Mouse (Mus musculus) forebrain, postnatal 0 days (tissue): ENCODE results near the gene Smg7. TPM values are rescaled to one million over a fixed set of nuclear protein-coding genes. Genes with fewer than 3 reads are reported as not detected.

ENCODE experiments used
- ATAC-seq: fragments of 200-750 bp; cut with Nextera tagmentation; 2 replicates; pipeline ENCODE4 v1.8.0; 2017; ENCODE audit warnings: mild to moderate bottlenecking, moderate library complexity
- DNase-seq: peaks from one replicate; pipeline ENCODE4 v3.0.0-alpha.2; 2015
- H3K27ac ChIP-seq: fragments of 300-500 bp; sonication (generic); 2 replicates; pipeline ENCODE4 v1.5.1; 2014; ENCODE audit warnings: low read depth, mild to moderate bottlenecking, antibody characterized with exemption, low read length, moderate library complexity, mixed read lengths
- H3K27me3 ChIP-seq: fragments of 300-500 bp; sonication (generic); 2 replicates; pipeline ENCODE4 v1.6.1; 2014; ENCODE audit warnings: mild to moderate bottlenecking, low read length, mixed read lengths; ENCODE audit not compliant: insufficient read depth
- H3K36me3 ChIP-seq: fragments of 300-500 bp; sonication (generic); 2 replicates; pipeline ENCODE4 v1.6.1; 2014; ENCODE audit warnings: mild to moderate bottlenecking, moderate library complexity; ENCODE audit not compliant: insufficient read depth
- H3K4me1 ChIP-seq: fragments of 300-500 bp; sonication (generic); 2 replicates; pipeline ENCODE4 v1.6.1; 2014; ENCODE audit warnings: antibody characterized with exemption; ENCODE audit not compliant: insufficient read depth
- H3K4me2 ChIP-seq: fragments of 300-500 bp; sonication (generic); 2 replicates; pipeline ENCODE4 v1.6.1; 2014; ENCODE audit warnings: low read depth, mild to moderate bottlenecking, moderate library complexity
- H3K4me3 ChIP-seq: fragments of 300-500 bp; sonication (generic); 2 replicates; pipeline ENCODE4 v1.5.1; 2014; ENCODE audit warnings: low read depth, low read length, mixed read lengths
- H3K9ac ChIP-seq: fragments of 300-500 bp; sonication (generic); 2 replicates; pipeline ENCODE4 v1.6.1; 2014; ENCODE audit warnings: mild to moderate bottlenecking
- H3K9me3 ChIP-seq: fragments of 300-500 bp; sonication (generic); 2 replicates; pipeline ENCODE4 v1.6.1; 2016; ENCODE audit warnings: low read length
- CTCF ChIP-seq: sonication (generic); IDR thresholded peaks from 2 replicates; pipeline ENCODE4 v1.5.1; 2016; ENCODE audit warnings: antibody characterized with exemption, control low read depth, low read depth
- WGBS: fragments of 180-500 bp; shearing (Covaris S2); extraction: QIAGEN DNeasy Blood & Tissue Kit; methylation state at CpG from one replicate; pipeline ENCODE4 v1.1.7; 2014; 5-methylcytosine and 5-hydroxymethylcytosine counted together
- polyA plus RNA-seq: library from polyadenylated mRNA; unstranded; fragments of >200 nt; fragmentation: Nextera tagmentation; extraction: Ambion mirVana; gene quantifications from 2 replicates; pipeline ENCODE4 v1.2.1, GENCODE M21; 2015
- total RNA-seq: library from RNA; depleted of rRNA; stranded (reverse); fragments of >200 nt; gene quantifications from 2 replicates; pipeline ENCODE4 v1.2.3, GENCODE M21; 2014; rRNA removed

Gene Smg7
- total and polyA plus RNA-seq, 2 experiments from 2014 or later = 26.1 to 67.7 TPM

GRCm38 (mm10) chr1:152795688-152796255 is 106.7 kb downstream of the Smg7 start:
- Histone ChIP-seq H3K4me1 (no peaks in the 10 kb centered on the region), H3K9me3 (no peaks in the 10 kb centered on the region), H3K27ac (no peak overlapping the region), H3K27me3 (no peaks in the 10 kb centered on the region), H3K4me2 (no peak overlapping the region), H3K4me3 (no peak overlapping the region), H3K36me3 (no peaks in the 10 kb centered on the region), H3K9ac (no peak overlapping the region)
- DNase-seq (no peak), ATAC-seq (no peak)
- WGBS = 79% methylated on average over 8 of the region's 8 CpGs
- TF ChIP-seq CTCF = no peak

- Histone ChIP-seq H3K36me3 (no peaks in the 10 kb centered on the region), H3K4me2 (no peak overlapping the region), H3K9ac (no peak overlapping the region), H3K27ac (no peak overlapping the region), H3K27me3 (no peaks in the 10 kb centered on the region), H3K9me3 (no peaks in the 10 kb centered on the region), H3K4me3 (no peak overlapping the region), H3K4me1 (no peaks in the 10 kb centered on the region)
- 29% methylated on average over 6 of the region's 6 CpGs for WGBS
- no peak for DNase-seq
- no peak for TF ChIP-seq CTCF
- ATAC-seq = no peak
These were observed 108.8 kb downstream of the Smg7 start for GRCm38 (mm10) chr1:152793495-152794130.

- no peaks in the 10 kb centered on the region for H3K9me3 ChIP-seq
- H3K36me3 ChIP-seq = no peaks in the 10 kb centered on the region
- H3K27me3 ChIP-seq = no peaks in the 10 kb centered on the region
- WGBS = 15% methylated on average over 12 of the region's 12 CpGs
- H3K4me2 ChIP-seq = no peak overlapping the region
- H3K4me3 ChIP-seq = no peak overlapping the region
- no peaks in the 10 kb centered on the region for H3K4me1 ChIP-seq
- ATAC-seq = peak; percentile 86
- no peak for TF ChIP-seq CTCF
- DNase-seq = peak; percentile 18
- H3K27ac ChIP-seq = no peak overlapping the region
- no peak overlapping the region for H3K9ac ChIP-seq
These were observed 109.5 kb downstream of the Smg7 start for GRCm38 (mm10) chr1:152792736-152793494.

- DNase-seq (no peak), ATAC-seq (no peak)
- TF ChIP-seq CTCF = no peak
- whole genome bisulfite sequencing = 32% methylated on average over 4 of the region's 4 CpGs
- H3K9me3 ChIP-seq = no peaks in the 10 kb centered on the region
- H3K36me3 ChIP-seq = no peaks in the 10 kb centered on the region
- no peak overlapping the region for H3K9ac ChIP-seq
- H3K4me3 ChIP-seq = no peak overlapping the region
- no peaks in the 10 kb centered on the region for H3K4me1 ChIP-seq
- no peak overlapping the region for H3K27ac ChIP-seq
- H3K27me3 ChIP-seq = no peaks in the 10 kb centered on the region
- no peak overlapping the region for H3K4me2 ChIP-seq
These were observed 111.2 kb downstream of the Smg7 start for GRCm38 (mm10) chr1:152791269-152791668.

- H3K4me3 ChIP-seq = no peak overlapping the region
- no peaks in the 10 kb centered on the region for H3K4me1 ChIP-seq
- H3K4me2 ChIP-seq = no peak overlapping the region
- no peak overlapping the region for H3K9ac ChIP-seq
- 38% methylated on average over 6 of the region's 6 CpGs for WGBS
- H3K9me3 ChIP-seq = no peaks in the 10 kb centered on the region
- ATAC-seq = no peak
- TF ChIP-seq CTCF = no peak
- H3K27me3 ChIP-seq = no peaks in the 10 kb centered on the region
- no peaks in the 10 kb centered on the region for H3K36me3 ChIP-seq
- no peak for DNase-seq
- H3K27ac ChIP-seq = no peak overlapping the region
These were observed 111.6 kb downstream of the Smg7 start for GRCm38 (mm10) chr1:152790821-152791220.

GRCm38 (mm10) chr1:152790254-152790653 is 112.2 kb downstream of the Smg7 start:
- no peaks in the 10 kb centered on the region for H3K9me3 ChIP-seq
- H3K4me3 ChIP-seq = no peak overlapping the region
- no peaks in the 10 kb centered on the region for H3K27me3 ChIP-seq
- H3K36me3 ChIP-seq = no peaks in the 10 kb centered on the region
- no peak overlapping the region for H3K9ac ChIP-seq
- ATAC-seq = peak; percentile 64; the same call in 1 of the 2 replicates
- WGBS = 27% methylated on average over 12 of the region's 12 CpGs
- H3K4me1 ChIP-seq = no peaks in the 10 kb centered on the region
- DNase-seq = no peak
- peak; percentile 55 for TF ChIP-seq CTCF
- H3K27ac ChIP-seq = no peak overlapping the region
- no peak overlapping the region for H3K4me2 ChIP-seq

GRCm38 (mm10) chr1:152788121-152788660 is 114.3 kb downstream of the Smg7 start:
- 19% methylated on average over 4 of the region's 4 CpGs for WGBS
- H3K4me2 ChIP-seq = no peak overlapping the region
- H3K9ac ChIP-seq = no peak overlapping the region
- no peak overlapping the region for H3K4me3 ChIP-seq
- no peaks in the 10 kb centered on the region for H3K4me1 ChIP-seq
- H3K9me3 ChIP-seq = no peaks in the 10 kb centered on the region
- H3K27ac ChIP-seq = no peak overlapping the region
- H3K27me3 ChIP-seq = no peaks in the 10 kb centered on the region
- TF ChIP-seq CTCF = no peak
- DNase-seq (no peak), ATAC-seq (no peak)
- no peaks in the 10 kb centered on the region for H3K36me3 ChIP-seq

Other genes with a start within 250 kb of the Smg7 start
- 0.15 and 0.48 TPM in 2 replicates for gene Apobec4, start 152.1 kb downstream of the Smg7 start, total RNA-seq
- 0.09 and 0.19 TPM in 2 replicates for gene Apobec4, start 152.1 kb downstream of the Smg7 start, polyA plus RNA-seq
- gene Rgl1, start 136.3 kb downstream of the Smg7 start, total RNA-seq = 26.7 and 27.8 TPM in 2 replicates
- 18.8 and 22.5 TPM in 2 replicates for gene Rgl1, start 136.3 kb downstream of the Smg7 start, polyA plus RNA-seq
- 301 and 341 TPM in 2 replicates for gene Arpc5, start 136.1 kb downstream of the Smg7 start, total RNA-seq
- 537 and 561 TPM in 2 replicates for gene Arpc5, start 136.1 kb downstream of the Smg7 start, polyA plus RNA-seq
- 2.3 and 4.1 TPM in 2 replicates for gene Ncf2, start 102.5 kb downstream of the Smg7 start, total RNA-seq
- gene Ncf2, start 102.5 kb downstream of the Smg7 start, polyA plus RNA-seq = 1.9 and 2.0 TPM in 2 replicates
- 129 and 142 TPM in 2 replicates for gene Nmnat2, start 52.3 kb upstream of the Smg7 start, total RNA-seq
- 62.0 and 81.8 TPM in 2 replicates for gene Nmnat2, start 52.3 kb upstream of the Smg7 start, polyA plus RNA-seq